ENCODE assay signal across 8 mouse cellular contexts in genomic region chr13:53688489-53688888, GRCm38 (mm10).
DNase-seq lines count a peak whose midpoint lies in the region; ATAC-seq lines count a peak whose summit lies in the region.

No protein-coding gene starts in this region.

- H3K27me3 ChIP-seq in embryonic facial prominence, embryonic 14.5 days (replicated peaks; ENCODE audit: control insufficient read depth, insufficient read depth, low read length), result no peaks in the 10 kb centered on the region; the same call in 1 of the 2 replicates
- H3K27me3 ChIP-seq in heart, embryonic 16.5 days (ENCODE audit: control insufficient read depth, insufficient read depth, low read length), result 0 out of 2 replicates have a peak, but pooled peaks cover 3% of the 10 kb centered on the region
- no peaks in the 10 kb centered on the region for H3K27me3 ChIP-seq in liver, embryonic 11.5 days (replicated peaks; ENCODE audit: control insufficient read depth, insufficient read depth, low read length)
- no peaks in the 10 kb centered on the region; the same call in 1 of the 2 replicates for H3K27me3 ChIP-seq in neural tube, embryonic 14.5 days (ENCODE audit: control insufficient read depth, insufficient read depth, low read length)

- H3K36me3 ChIP-seq in embryonic facial prominence, embryonic 14.5 days (ENCODE audit: control insufficient read depth, insufficient read depth, low read length), result no peaks in the 10 kb centered on the region
- no peaks in the 10 kb centered on the region for H3K36me3 ChIP-seq in heart, embryonic 16.5 days (ENCODE audit: control insufficient read depth, insufficient read depth)
- no peaks in the 10 kb centered on the region for H3K36me3 ChIP-seq in liver, embryonic 11.5 days (ENCODE audit: control insufficient read depth, insufficient read depth, low read length)
- H3K36me3 ChIP-seq in neural tube, embryonic 14.5 days (ENCODE audit: control insufficient read depth, insufficient read depth, low read length), result no peaks in the 10 kb centered on the region

- peak; percentile 76 for DNase-seq in 3T3-L1 (ENCODE audit: low read depth, low spot score)
- DNase-seq in adrenal gland, postnatal 4 days (ENCODE audit: low spot score in 2 of 2), result peak; percentile 48 to 53
- DNase-seq in embryonic facial prominence, embryonic 14.5 days (ENCODE audit: low spot score), result peak; percentile 87
- DNase-seq in kidney, postnatal 14 days, result peak; percentile 76
- DNase-seq in liver, embryonic 11.5 days (ENCODE audit: low spot score), result peak; percentile 72
- DNase-seq in urinary bladder, adult 18-20 months (ENCODE audit: low spot score in 2 of 2), result peak; percentile 73 to 76

- H3K9me3 ChIP-seq in embryonic facial prominence, embryonic 14.5 days (ENCODE audit: control insufficient read depth, low read length), result no peaks in the 10 kb centered on the region
- no peaks in the 10 kb centered on the region for H3K9me3 ChIP-seq in heart, embryonic 16.5 days (replicated peaks; ENCODE audit: control insufficient read depth, low read length)
- no peaks in the 10 kb centered on the region for H3K9me3 ChIP-seq in liver, embryonic 11.5 days (ENCODE audit: control insufficient read depth, low read length)
- H3K9me3 ChIP-seq in neural tube, embryonic 14.5 days (ENCODE audit: control insufficient read depth, low read length), result no peaks in the 10 kb centered on the region

- H3K9ac ChIP-seq in embryonic facial prominence, embryonic 14.5 days (ENCODE audit: low read depth, low read length), result peak overlapping the region; percentile 50
- H3K9ac ChIP-seq in heart, embryonic 16.5 days (ENCODE audit: low read length), result peak overlapping the region; percentile 53; the same call in 1 of the 2 replicates
- H3K9ac ChIP-seq in liver, embryonic 11.5 days (ENCODE audit: low read depth, low read length), result no peak overlapping the region
- H3K9ac ChIP-seq in neural tube, embryonic 14.5 days (replicated peaks; ENCODE audit: low read depth, low read length), result no peak overlapping the region

- H3K4me3 ChIP-seq in embryonic facial prominence, embryonic 14.5 days (ENCODE audit: low read depth, low read length), result peak overlapping the region; percentile 25
- H3K4me3 ChIP-seq in heart, embryonic 16.5 days (ENCODE audit: low read length), result peak overlapping the region; percentile 40
- H3K4me3 ChIP-seq in liver, embryonic 11.5 days (ENCODE audit: low read depth, low read length), result 0 out of 2 replicates have a peak overlapping the region, but pooled peaks have one; percentile 1
- H3K4me3 ChIP-seq in neural tube, embryonic 14.5 days (ENCODE audit: low read depth, low read length), result no peak overlapping the region

- peak; percentile 57; the same call in 1 of the 2 replicates for ATAC-seq in embryonic facial prominence, embryonic 14.5 days (ENCODE audit: low read depth)
- peak; percentile 65; the same call in 1 of the 2 replicates for ATAC-seq in heart, embryonic 16.5 days (replicated peaks; ENCODE audit: extremely low read depth, insufficient read depth, low FRiP score)
- no peak for ATAC-seq in liver, embryonic 11.5 days (replicated peaks; ENCODE audit: low FRiP score)
- ATAC-seq in neural tube, embryonic 14.5 days (ENCODE audit: low read depth), result peak; percentile 63; the same call in 1 of the 2 replicates

- WGBS in embryonic facial prominence, embryonic 14.5 days, result 10% methylated on average over 13 of the region's 13 CpGs
- WGBS in heart, embryonic 16.5 days, result 6% methylated on average over 13 of the region's 13 CpGs
- WGBS in liver, embryonic 11.5 days, result 8% methylated on average over 13 of the region's 13 CpGs
- 10% methylated on average over 13 of the region's 13 CpGs for WGBS in neural tube, embryonic 14.5 days

- no peak overlapping the region for H3K27ac ChIP-seq in embryonic facial prominence, embryonic 14.5 days (replicated peaks; ENCODE audit: low read depth, low read length)
- no peak overlapping the region for H3K27ac ChIP-seq in heart, embryonic 16.5 days (ENCODE audit: low read length)
- H3K27ac ChIP-seq in liver, embryonic 11.5 days (ENCODE audit: low read depth, low read length), result no peak overlapping the region
- no peak overlapping the region for H3K27ac ChIP-seq in neural tube, embryonic 14.5 days (ENCODE audit: low read depth, low read length)

- H3K4me1 ChIP-seq in embryonic facial prominence, embryonic 14.5 days (ENCODE audit: control insufficient read depth, insufficient read depth, low read length), result no peaks in the 10 kb centered on the region
- H3K4me1 ChIP-seq in heart, embryonic 16.5 days (ENCODE audit: control insufficient read depth, insufficient read depth, low read length), result no peaks in the 10 kb centered on the region; the same call in 1 of the 2 replicates
- no peaks in the 10 kb centered on the region for H3K4me1 ChIP-seq in liver, embryonic 11.5 days (replicated peaks; ENCODE audit: control insufficient read depth, insufficient read depth, low read length)
- H3K4me1 ChIP-seq in neural tube, embryonic 14.5 days (ENCODE audit: control insufficient read depth, insufficient read depth, low read length), result no peaks in the 10 kb centered on the region

- peak overlapping the region; percentile 41 for H3K4me2 ChIP-seq in embryonic facial prominence, embryonic 14.5 days (ENCODE audit: low read depth, low read length)
- H3K4me2 ChIP-seq in heart, embryonic 16.5 days (ENCODE audit: low read depth, low read length), result peak overlapping the region; percentile 61
- H3K4me2 ChIP-seq in liver, embryonic 11.5 days, result peak overlapping the region; percentile 44
- no peak overlapping the region; the same call in 1 of the 2 replicates for H3K4me2 ChIP-seq in neural tube, embryonic 14.5 days (ENCODE audit: low read depth, low read length)

Comparison
In these comparisons a context has a peak if more than half of its experiments do, and no peak if none do; other contexts are left out.
1. H3K9ac ChIP-seq: peak in embryonic facial prominence, embryonic 14.5 days (single experiment) and heart, embryonic 16.5 days (single experiment); none in liver, embryonic 11.5 days (single experiment) and neural tube, embryonic 14.5 days (single experiment).
2. Peak in every context shown above with its lines, with median percentiles within 50 percentile points of each other: DNase-seq.